Mouse (Mus musculus) liver, postnatal 0 days (tissue): ENCODE data around the gene Ttc39a. TPM values are rescaled to one million over a fixed set of nuclear protein-coding genes. Genes with fewer than 3 reads are reported as not detected.

Source experiments
- ATAC-seq: fragments of 200-750 bp; cut with Nextera tagmentation; 2 replicates; pipeline ENCODE4 v1.8.0; 2017; ENCODE audit warnings: mild to moderate bottlenecking, moderate library complexity
- DNase-seq: peaks from one replicate; pipeline ENCODE4 v3.0.0-alpha.2; 2016
- H3K27ac ChIP-seq: fragments of 300-500 bp; sonication (generic); 2 replicates; pipeline ENCODE4 v1.5.1; 2014; ENCODE audit warnings: antibody characterized with exemption, moderate library complexity, mild to moderate bottlenecking, low read depth
- H3K27me3 ChIP-seq: fragments of 300-500 bp; sonication (generic); 2 replicates; pipeline ENCODE4 v1.6.1; 2014; ENCODE audit warnings: low read length, control low read depth, mixed read lengths; ENCODE audit not compliant: insufficient read depth
- H3K36me3 ChIP-seq: fragments of 300-500 bp; sonication (generic); replicated peaks from 2 replicates; pipeline ENCODE4 v1.6.1; 2014; ENCODE audit warnings: mild to moderate bottlenecking, control low read depth, low read length, moderate library complexity, mixed read lengths; ENCODE audit not compliant: insufficient read depth
- H3K4me1 ChIP-seq: fragments of 300-500 bp; sonication (generic); 2 replicates; pipeline ENCODE4 v1.6.1; 2014; ENCODE audit warnings: antibody characterized with exemption, mild to moderate bottlenecking, control low read depth; ENCODE audit not compliant: insufficient read depth
- H3K4me2 ChIP-seq: fragments of 300-500 bp; sonication (generic); 2 replicates; pipeline ENCODE4 v1.6.1; 2014; ENCODE audit warnings: low read depth, mild to moderate bottlenecking, low read length, moderate library complexity, mixed read lengths
- H3K4me3 ChIP-seq: fragments of 300-500 bp; sonication (generic); 2 replicates; pipeline ENCODE4 v1.5.1; 2014; ENCODE audit warnings: low read depth, low read length
- H3K9ac ChIP-seq: fragments of 300-500 bp; sonication (generic); replicated peaks from 2 replicates; pipeline ENCODE4 v1.6.1; 2014; ENCODE audit warnings: mild to moderate bottlenecking, moderate library complexity
- H3K9me3 ChIP-seq: fragments of 300-500 bp; sonication (generic); 2 replicates; pipeline ENCODE4 v1.6.1; 2016; ENCODE audit warnings: mild to moderate bottlenecking, control low read depth, low read length, mixed read lengths
- CTCF ChIP-seq: sonication (generic); IDR thresholded peaks from 2 replicates; pipeline ENCODE4 v1.5.1; 2016; ENCODE audit warnings: antibody characterized with exemption, low read depth
- EP300 ChIP-seq: IDR thresholded peaks from 2 replicates; pipeline ENCODE4 v1.6.1; 2016; ENCODE audit warnings: antibody characterized with exemption, low read depth, mild to moderate bottlenecking
- WGBS: fragments of 180-500 bp; shearing (Covaris S2); extraction: QIAGEN DNeasy Blood & Tissue Kit; methylation state at CpG from one replicate; pipeline ENCODE4 v1.1.7; 2014; ENCODE audit not compliant: insufficient replicate concordance; 5-methylcytosine and 5-hydroxymethylcytosine counted together
- polyA plus RNA-seq: library from polyadenylated mRNA; unstranded; fragments of >200 nt; fragmentation: Nextera tagmentation; extraction: Ambion mirVana; gene quantifications from 2 replicates; pipeline ENCODE4 v1.2.1, GENCODE M21; 2015

Gene Ttc39a
- polyA plus RNA-seq, 1 experiment from 2014 or later: 5.0 TPM

- no peaks in the 10 kb centered on the region for H3K27me3 ChIP-seq
- peak overlapping the region; percentile 50 for H3K27ac ChIP-seq
- no peak overlapping the region for H3K9ac ChIP-seq
- H3K4me3 ChIP-seq: no peak overlapping the region
- 77% methylated on average over 4 of the region's 4 CpGs for WGBS
- peaks cover 11% of the 10 kb centered on the region for H3K36me3 ChIP-seq
- peaks cover 66% of the 10 kb centered on the region for H3K4me1 ChIP-seq
- ATAC-seq (no peak), DNase-seq (no peak)
- TF ChIP-seq EP300 (no peak), CTCF (no peak)
- peak overlapping the region; percentile 16; the same call in 1 of the 2 replicates for H3K4me2 ChIP-seq
- no peaks in the 10 kb centered on the region for H3K9me3 ChIP-seq
Measured at GRCm38 (mm10) chr4:109442649-109443048, 36.2 kb downstream of the Ttc39a start.

GRCm38 (mm10) chr4:109444471-109444870 lies 38.0 kb downstream of the Ttc39a start:
- H3K36me3 ChIP-seq: peaks cover 16% of the 10 kb centered on the region
- H3K9me3 ChIP-seq: no peaks in the 10 kb centered on the region
- peaks cover 56% of the 10 kb centered on the region for H3K4me1 ChIP-seq
- 79% methylated on average over 6 of the region's 6 CpGs for WGBS
- H3K4me2 ChIP-seq: no peak overlapping the region
- no peak for ATAC-seq
- TF ChIP-seq CTCF (no peak), EP300 (no peak)
- no peak for DNase-seq
- peak overlapping the region; percentile 73; the same call in 1 of the 2 replicates for H3K27ac ChIP-seq
- no peak overlapping the region for H3K9ac ChIP-seq
- no peaks in the 10 kb centered on the region for H3K27me3 ChIP-seq
- H3K4me3 ChIP-seq: no peak overlapping the region

- Histone ChIP-seq H3K9me3 (no peaks in the 10 kb centered on the region), H3K4me1 (peaks cover 54% of the 10 kb centered on the region), H3K27ac (peak overlapping the region; percentile 73), H3K27me3 (no peaks in the 10 kb centered on the region), H3K4me3 (no peak overlapping the region), H3K4me2 (peak overlapping the region; percentile 57), H3K9ac (0 out of 2 replicates have a peak overlapping the region, but pooled peaks have one; percentile 0), H3K36me3 (peaks cover 21% of the 10 kb centered on the region)
- peak; percentile 44 for ATAC-seq
- WGBS: 44% methylated on average over 2 of the region's 2 CpGs
- TF ChIP-seq EP300 (no peak), CTCF (no peak)
- DNase-seq: no peak
Measured at GRCm38 (mm10) chr4:109444951-109445350, 38.5 kb downstream of the Ttc39a start.

- H3K4me1 ChIP-seq: peaks cover 50% of the 10 kb centered on the region
- DNase-seq (peak; percentile 70), ATAC-seq (peak; percentile 95)
- peak overlapping the region; percentile 57 for H3K4me2 ChIP-seq
- H3K4me3 ChIP-seq: no peak overlapping the region
- 0 out of 2 replicates have a peak overlapping the region, but pooled peaks have one; percentile 0 for H3K9ac ChIP-seq
- 38% methylated on average over 2 of the region's 2 CpGs for WGBS
- H3K27me3 ChIP-seq: no peaks in the 10 kb centered on the region
- H3K36me3 ChIP-seq: peaks cover 25% of the 10 kb centered on the region
- no peaks in the 10 kb centered on the region for H3K9me3 ChIP-seq
- H3K27ac ChIP-seq: peak overlapping the region; percentile 73
- TF ChIP-seq EP300: peak; percentile 98
- TF ChIP-seq CTCF: no peak
Measured at GRCm38 (mm10) chr4:109445397-109445796, 39.0 kb downstream of the Ttc39a start.

GRCm38 (mm10) chr4:109445956-109446355 lies 39.5 kb downstream of the Ttc39a start:
- peaks cover 47% of the 10 kb centered on the region for H3K4me1 ChIP-seq
- H3K9ac ChIP-seq: no peak overlapping the region
- TF ChIP-seq EP300 (no peak), CTCF (no peak)
- H3K4me3 ChIP-seq: no peak overlapping the region
- H3K36me3 ChIP-seq: peaks cover 30% of the 10 kb centered on the region
- 55% methylated on average over 1 of the region's 1 CpGs for WGBS
- no peaks in the 10 kb centered on the region for H3K27me3 ChIP-seq
- peak overlapping the region; percentile 73 for H3K27ac ChIP-seq
- no peak for DNase-seq
- peak overlapping the region; percentile 57 for H3K4me2 ChIP-seq
- peak; percentile 60 for ATAC-seq
- no peaks in the 10 kb centered on the region for H3K9me3 ChIP-seq

GRCm38 (mm10) chr4:109448531-109448930 lies 42.1 kb downstream of the Ttc39a start:
- Histone ChIP-seq H3K9ac (no peak overlapping the region), H3K27me3 (no peaks in the 10 kb centered on the region), H3K4me1 (peaks cover 24% of the 10 kb centered on the region), H3K36me3 (peaks cover 39% of the 10 kb centered on the region), H3K9me3 (no peaks in the 10 kb centered on the region), H3K4me3 (no peak overlapping the region), H3K4me2 (no peak overlapping the region), H3K27ac (no peak overlapping the region)
- ATAC-seq (no peak), DNase-seq (no peak)
- TF ChIP-seq CTCF (no peak), EP300 (no peak)
- 81% methylated on average over 2 of the region's 2 CpGs for WGBS

GRCm38 (mm10) chr4:109456821-109457220 lies 50.4 kb downstream of the Ttc39a start:
- H3K4me2 ChIP-seq: no peak overlapping the region
- H3K4me1 ChIP-seq: no peaks in the 10 kb centered on the region
- peaks cover 23% of the 10 kb centered on the region for H3K36me3 ChIP-seq
- H3K27ac ChIP-seq: no peak overlapping the region
- 79% methylated on average over 6 of the region's 6 CpGs for WGBS
- no peaks in the 10 kb centered on the region for H3K27me3 ChIP-seq
- no peak for TF ChIP-seq CTCF
- TF ChIP-seq EP300: no peak
- no peak for ATAC-seq
- DNase-seq: no peak
- H3K9me3 ChIP-seq: no peaks in the 10 kb centered on the region
- no peak overlapping the region for H3K4me3 ChIP-seq
- no peak overlapping the region for H3K9ac ChIP-seq
